Mouse (Mus musculus) gastrocnemius, postnatal 36 days (tissue): Measurements from ENCODE around the gene Gm20817. TPM values are rescaled to one million over a fixed set of nuclear protein-coding genes. Genes with fewer than 3 reads are reported as not detected.
"Not testable (repeated sequence)": the region's sequence is repeated elsewhere in the genome, so short reads cannot be mapped to it uniquely, and the experiment has no call there.

Source experiments
- DNase-seq, 2 experiments: peaks; one replicate each; pipeline ENCODE4 v3.0.0; 2022
- intact Hi-C: fragments of 180-260 bp; cut with DNase I; formaldehyde crosslinking; loops from one replicate; pipeline ENCODE4 v1.15.1; 2025
- long read RNA-seq, 2 experiments: library from polyadenylated mRNA; stranded (forward); transcript quantifications; one replicate each; pipeline ENCODE4 v2.0.0; 2021
- total RNA-seq, 2 experiments: library from RNA; stranded (reverse); gene quantifications; 2 replicates each; pipeline ENCODE4 v1.2.3; 2021

Gene Gm20817
- not detected for total RNA-seq
- long read RNA-seq, experiment 1, result 0 reads
- long read RNA-seq, experiment 2, result 0 reads

DNA sequence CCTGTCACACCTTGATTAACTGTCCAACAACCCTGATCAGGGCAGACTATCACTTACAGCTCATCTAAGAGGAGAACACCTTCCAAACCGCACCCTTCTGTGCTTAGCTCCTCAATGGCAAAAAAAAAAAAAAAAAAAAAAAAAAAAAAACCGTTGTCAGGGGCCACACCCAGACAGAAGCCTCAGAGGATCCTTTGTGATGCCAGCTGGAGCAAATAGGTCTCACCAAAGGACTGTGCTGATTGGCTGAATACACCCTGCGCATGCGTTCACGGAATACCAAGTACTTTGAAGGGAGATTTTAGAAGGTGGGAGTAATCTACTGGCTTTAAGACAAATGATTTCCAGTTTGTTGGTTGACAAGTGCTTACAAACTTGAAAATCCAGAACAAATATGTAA, at the start of gene Gm20817:
TSS of gene Gm20817 (minus strand) at position 101 of the 400 bp plus-strand sequence.
- DNase-seq, intact Hi-C loops: not testable (repeated sequence)
